Mouse (Mus musculus) thymus, postnatal 14 days (tissue): Measurements from ENCODE around the gene Nab2.

Experiments
- DNase-seq: peaks from one replicate; pipeline ENCODE4 v3.0.0; 2021

Gene Nab2

DNA sequence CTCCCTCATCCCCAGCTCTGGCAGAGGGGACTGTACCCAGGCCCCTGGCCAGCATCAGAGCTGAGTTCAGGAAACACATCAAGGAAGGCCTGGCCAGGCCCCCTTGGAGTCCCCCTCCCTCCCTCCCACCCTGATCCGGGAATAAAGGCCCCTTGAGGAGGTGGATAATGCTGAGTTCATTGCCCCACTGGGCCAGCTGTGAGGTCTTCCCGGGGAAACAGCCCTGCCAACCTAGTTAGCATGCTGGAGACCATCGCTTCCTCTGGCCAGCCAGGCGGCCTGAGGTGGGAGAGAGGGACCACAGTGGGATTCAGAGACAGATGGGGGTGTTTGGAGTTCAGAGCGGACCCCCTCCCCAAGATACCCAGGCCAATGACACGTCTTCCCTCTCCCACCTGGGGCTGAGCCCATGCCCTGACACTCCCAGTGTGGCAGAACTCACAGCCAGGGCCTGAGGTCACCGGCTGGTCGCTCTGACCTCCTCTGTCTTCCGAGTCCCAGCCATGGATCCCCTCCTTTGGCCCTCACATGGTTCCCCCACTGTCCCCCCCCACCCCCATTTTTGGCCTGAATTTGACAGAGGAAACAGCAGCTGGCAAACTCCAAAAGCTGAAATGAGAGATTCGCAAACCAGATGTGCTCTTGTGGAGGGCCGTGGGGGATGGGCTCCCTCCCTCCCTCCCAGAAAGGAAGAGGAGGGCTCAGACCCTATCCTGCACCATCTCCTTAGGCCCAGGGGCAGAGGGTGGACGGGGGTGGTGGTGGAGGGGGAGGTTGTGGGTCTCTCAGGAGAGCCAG lies 53.9 kb downstream of the Nab2 start:
- DNase-seq = no peak

DNA sequence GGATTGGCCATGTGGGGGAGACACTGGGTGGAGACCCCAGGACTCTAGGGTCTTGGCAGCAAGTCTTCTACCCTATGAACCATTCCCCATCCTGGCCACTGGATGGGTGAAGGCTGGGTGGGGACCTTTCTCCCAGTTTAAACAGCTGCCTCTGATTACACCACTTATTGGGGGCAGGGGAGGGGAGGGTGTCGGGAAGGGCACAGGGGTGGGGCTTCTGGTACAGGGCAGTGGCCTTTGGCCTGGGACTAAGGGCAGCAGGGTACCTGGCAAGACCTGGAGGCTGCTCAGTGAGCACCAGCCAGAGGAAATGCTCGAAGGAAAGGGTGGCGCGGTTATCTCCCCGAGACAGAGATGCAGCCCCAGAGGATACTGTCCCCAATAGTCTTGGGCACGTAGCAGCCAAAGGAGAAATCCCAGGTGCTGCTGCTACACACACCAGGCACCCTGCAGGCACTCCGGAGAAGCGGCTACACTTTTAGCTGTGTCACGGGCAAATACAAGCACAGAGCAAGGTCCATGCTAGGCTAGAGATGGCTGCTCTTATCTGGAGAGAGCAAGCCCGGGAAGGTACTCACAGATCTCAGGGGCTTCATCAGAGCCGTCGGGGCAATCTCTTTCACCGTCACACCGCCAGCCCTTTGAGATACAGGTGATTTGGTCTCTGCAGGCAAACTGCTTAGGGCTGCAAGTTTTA lies 56.1 kb downstream of the Nab2 start:
- DNase-seq = no peak
